Mouse (Mus musculus) CH12.LX (cell line): ENCODE measurements around the gene 1700019A02Rik. TPM values are rescaled to one million over a fixed set of nuclear protein-coding genes. Genes with fewer than 3 reads are reported as not detected.

ENCODE experiments used
- DNase-seq: peaks from one replicate; pipeline ENCODE4 v3.0.0-alpha.2; 2013; ENCODE audit errors: extremely low read depth
- H3K27ac ChIP-seq: 2 replicates; pipeline ENCODE4 v1.5.1; 2012; ENCODE audit warnings: low read depth, mild to moderate bottlenecking, control low read depth, moderate library complexity; ENCODE audit not compliant: insufficient read depth
- H3K27me3 ChIP-seq: replicated peaks from 2 replicates; pipeline ENCODE3; 2012; ENCODE audit warnings: inconsistent platforms
- H3K36me3 ChIP-seq, 2 experiments: replicated peaks in 1 of 2; 2 replicates each; pipeline versions ENCODE3 to v1.6.1; 2012; ENCODE audit warnings: inconsistent platforms in 1 of 2, low read length in 1 of 2, mild to moderate bottlenecking in 1 of 2, mixed read lengths in 1 of 2, moderate library complexity in 1 of 2; ENCODE audit not compliant: control insufficient read depth in 1 of 2, insufficient read depth in 1 of 2
- H3K4me1 ChIP-seq, 2 experiments: 2 replicates each; pipeline ENCODE4 v1.6.1; 2012; ENCODE audit warnings: inconsistent platforms in 1 of 2, moderate library complexity in 1 of 2; ENCODE audit not compliant: insufficient read depth in 2 of 2, control insufficient read depth in 1 of 2
- H3K4me2 ChIP-seq: 2 replicates; pipeline ENCODE4 v1.6.1; 2012; ENCODE audit warnings: low read depth, mild to moderate bottlenecking, control low read depth; ENCODE audit not compliant: poor library complexity, insufficient read depth, severe bottlenecking
- H3K4me3 ChIP-seq, 3 experiments: fragments of 150-350 bp in 1 of 3; sonication (generic) in 1 of 3; replicated peaks in 1 of 3; 2 replicates each; pipeline versions ENCODE3 to v1.5.1; 2011 to 2012; ENCODE audit warnings: low read depth in 2 of 3, low read length in 2 of 3, mild to moderate bottlenecking in 2 of 3, moderate library complexity in 2 of 3, control low read depth in 1 of 3, improper control_type of control experiment in 1 of 3, inconsistent platforms in 1 of 3, mixed read lengths in 1 of 3; ENCODE audit not compliant: poor library complexity in 1 of 3
- H3K79me2 ChIP-seq: replicated peaks from 2 replicates; pipeline ENCODE4 v1.6.1; 2012; ENCODE audit warnings: mild to moderate bottlenecking, moderate library complexity; ENCODE audit not compliant: control insufficient read depth, poor library complexity, insufficient read depth, severe bottlenecking; ENCODE audit errors: extremely low read depth
- H3K9ac ChIP-seq: 2 replicates; pipeline ENCODE4 v1.6.1; 2012; ENCODE audit warnings: low read depth, mild to moderate bottlenecking, control low read depth, moderate library complexity; ENCODE audit not compliant: insufficient read depth
- H3K9me3 ChIP-seq: replicated peaks from 2 replicates; pipeline ENCODE3; 2012; ENCODE audit warnings: low read length, inconsistent platforms, mixed read lengths
- CHD2 ChIP-seq: IDR thresholded peaks from 2 replicates; pipeline ENCODE4 v1.6.1; 2011; ENCODE audit warnings: low read length, improper control_type of control experiment
- CTCF ChIP-seq, 2 experiments: IDR thresholded peaks in 1 of 2; conservative IDR thresholded peaks in 1 of 2; 2 replicates each; pipeline ENCODE4 v1.5.1; 2011 to 2012; ENCODE audit warnings: low read depth in 2 of 2, low read length in 2 of 2, improper control_type of control experiment in 1 of 2, inconsistent platforms in 1 of 2, mild to moderate bottlenecking in 1 of 2, moderate library complexity in 1 of 2
- E2F4 ChIP-seq: IDR thresholded peaks from 2 replicates; pipeline ENCODE4 v1.6.1; 2011; ENCODE audit warnings: low read depth, low read length, improper control_type of control experiment; ENCODE audit not compliant: insufficient replicate concordance
- EP300 ChIP-seq: IDR thresholded peaks from 2 replicates; pipeline ENCODE4 v1.6.1; 2011; ENCODE audit warnings: low read length, improper control_type of control experiment
- ETS1 ChIP-seq: conservative IDR thresholded peaks from 2 replicates; pipeline ENCODE4 v1.6.1; 2012; ENCODE audit warnings: low read depth, mild to moderate bottlenecking, inconsistent platforms, low read length, improper control_type of control experiment, moderate library complexity
- GABPA ChIP-seq: IDR thresholded peaks from 2 replicates; pipeline ENCODE4 v1.6.1; 2012; ENCODE audit warnings: low read depth, low read length, improper control_type of control experiment, inconsistent platforms; ENCODE audit not compliant: insufficient replicate concordance
- JUN ChIP-seq: IDR thresholded peaks from 2 replicates; pipeline ENCODE4 v1.6.1; 2011; ENCODE audit warnings: low read depth, mild to moderate bottlenecking, low read length, improper control_type of control experiment, moderate library complexity; ENCODE audit not compliant: insufficient read depth
- KAT2A ChIP-seq: IDR thresholded peaks from 2 replicates; pipeline ENCODE4 v1.6.1; 2012; ENCODE audit warnings: low read length, improper control_type of control experiment, inconsistent platforms; ENCODE audit not compliant: insufficient replicate concordance
- MAFK ChIP-seq: IDR thresholded peaks from 2 replicates; pipeline ENCODE4 v1.6.1; 2011; ENCODE audit warnings: low read length, improper control_type of control experiment; ENCODE audit not compliant: insufficient replicate concordance
- MAX ChIP-seq: IDR thresholded peaks from 2 replicates; pipeline ENCODE4 v1.6.1; 2011; ENCODE audit warnings: low read length, improper control_type of control experiment
- MYC ChIP-seq: IDR thresholded peaks from 2 replicates; pipeline ENCODE4 v1.6.1; 2011; ENCODE audit warnings: low read depth, mild to moderate bottlenecking, improper control_type of control experiment, low read length
- RAD21 ChIP-seq: IDR thresholded peaks from 2 replicates; pipeline ENCODE4 v1.6.1; 2011; ENCODE audit warnings: low read depth, mild to moderate bottlenecking, low read length, improper control_type of control experiment, moderate library complexity
- RCOR1 ChIP-seq: conservative IDR thresholded peaks from 2 replicates; pipeline ENCODE4 v1.6.1; 2012; ENCODE audit warnings: low read depth, mild to moderate bottlenecking, inconsistent platforms, low read length, improper control_type of control experiment
- UBTF ChIP-seq: IDR thresholded peaks from 2 replicates; pipeline ENCODE4 v1.6.1; 2012; ENCODE audit warnings: low read depth, mild to moderate bottlenecking, inconsistent platforms, low read length, improper control_type of control experiment, moderate library complexity
- USF1 ChIP-seq: IDR thresholded peaks from 2 replicates; pipeline ENCODE4 v1.6.1; 2014; ENCODE audit warnings: low read depth, mild to moderate bottlenecking, inconsistent platforms, low read length, improper control_type of control experiment
- USF2 ChIP-seq: conservative IDR thresholded peaks from 2 replicates; pipeline ENCODE4 v1.6.1; 2011; ENCODE audit warnings: low read depth, low read length, improper control_type of control experiment
- ZC3H11A ChIP-seq: IDR thresholded peaks from 2 replicates; pipeline ENCODE4 v1.6.1; 2012; ENCODE audit warnings: low read depth, mild to moderate bottlenecking, inconsistent platforms, low read length, improper control_type of control experiment
- ZKSCAN1 ChIP-seq: IDR thresholded peaks from 2 replicates; pipeline ENCODE4 v1.6.1; 2012; ENCODE audit warnings: low read depth, inconsistent platforms, low read length, improper control_type of control experiment, borderline replicate concordance
- ZMIZ1 ChIP-seq: IDR thresholded peaks from 2 replicates; pipeline ENCODE4 v1.6.1; 2012; ENCODE audit warnings: low read depth, mild to moderate bottlenecking, inconsistent platforms, low read length, improper control_type of control experiment
- ZNF384 ChIP-seq: IDR thresholded peaks from 2 replicates; pipeline ENCODE4 v1.6.1; 2012; ENCODE audit warnings: low read depth, low read length, improper control_type of control experiment, inconsistent platforms
- dilution Hi-C: fragments of 300-500 bp; cut with MboI; formaldehyde crosslinking; loops from 2 replicates; pipeline ENCODE4 v1.14.3; 2020; ENCODE audit warnings: low sequenced_read_pairs; ENCODE audit not compliant: extremely low pct_unique_long_range_greater_than_20kb, extremely low pct_ligation_motif_present
- in situ Hi-C: fragments of 300-500 bp; cut with MboI; formaldehyde crosslinking; loops from 3 replicates; pipeline ENCODE4 v1.14.3; 2019; ENCODE audit warnings: low sequenced_read_pairs, low pct_ligation_motif_present, low pct_unique_long_range_greater_than_20kb, mixed read lengths
- polyA plus RNA-seq: library from polyadenylated mRNA; unstranded; fragments of >175 nt; gene quantifications from 2 replicates; pipeline ENCODE4 v1.2.1, GENCODE M21; 2012; ENCODE audit warnings: low read depth; ENCODE audit not compliant: insufficient read length
- total RNA-seq, 2 experiments: library from RNA; depleted of rRNA; stranded (reverse); fragments of 300-350 nt in 1 of 2; fragments of >200 nt in 1 of 2; gene quantifications; 2 replicates each; pipeline ENCODE4 v1.2.3; 2012 to 2014

Gene 1700019A02Rik
- total and polyA plus RNA-seq, 3 experiments = not detected

- H3K36me3 ChIP-seq = no peaks in the 10 kb centered on the region
- no peaks in the 10 kb centered on the region for H3K9me3 ChIP-seq
- dilution Hi-C loops (no loop called here), in situ Hi-C loops (no loop called here)
- H3K4me2 ChIP-seq = no peak overlapping the region
- no peak overlapping the region for H3K9ac ChIP-seq
- H3K4me1 ChIP-seq = no peaks in the 10 kb centered on the region
- no peak for DNase-seq
- H3K79me2 ChIP-seq = no peaks in the 10 kb centered on the region
- TF ChIP-seq MAX (no peak), MAFK (no peak), ZMIZ1 (no peak), MYC (no peak), CHD2 (no peak), ZNF384 (no peak), JUN (no peak), GABPA (no peak), RAD21 (no peak)
- H3K27me3 ChIP-seq = no peaks in the 10 kb centered on the region
- H3K4me3 ChIP-seq = no peak overlapping the region
- no peak overlapping the region for H3K27ac ChIP-seq
Measured at GRCm38 (mm10) chr1:53123066-53123465, 64.4 kb downstream of the 1700019A02Rik start.

GRCm38 (mm10) chr1:53110561-53110960 lies 76.9 kb downstream of the 1700019A02Rik start:
- dilution Hi-C loops = no loop called here
- TF ChIP-seq UBTF (no peak), USF1 (no peak), JUN (no peak), EP300 (no peak), E2F4 (no peak), ZNF384 (no peak), RCOR1 (no peak), ZC3H11A (no peak), CTCF (conservative IDR thresholded peaks at IDR 0.05 in 1 of 2, IDR thresholded peaks at IDR 0.05 in 1 of 2; ENCODE audit: low read depth in 2 of 2, low read length in 2 of 2) (no peak), GABPA (no peak), MAFK (no peak), ZKSCAN1 (no peak), ETS1 (no peak), CHD2 (no peak), USF2 (no peak), KAT2A (no peak)
- H3K9me3 ChIP-seq = no peaks in the 10 kb centered on the region
- no peaks in the 10 kb centered on the region for H3K79me2 ChIP-seq
- H3K4me3 ChIP-seq = no peak overlapping the region
- H3K4me2 ChIP-seq = no peak overlapping the region
- H3K36me3 ChIP-seq = no peaks in the 10 kb centered on the region
- no peaks in the 10 kb centered on the region for H3K4me1 ChIP-seq
- DNase-seq = no peak
- H3K9ac ChIP-seq = no peak overlapping the region
- in situ Hi-C loops = no loop called here
- no peaks in the 10 kb centered on the region for H3K27me3 ChIP-seq
- no peak overlapping the region for H3K27ac ChIP-seq

Other genes with a start within 250 kb of the 1700019A02Rik start
- 1.3 and 2.4 TPM in 2 replicates for gene 1700019D03Rik, start 167.5 kb downstream of the 1700019A02Rik start, total RNA-seq (2012; rRNA removed)
- gene 1700019D03Rik, start 167.5 kb downstream of the 1700019A02Rik start, total RNA-seq (2014; rRNA removed) = 1.5 and 1.7 TPM in 2 replicates
- 2.6 and 2.7 TPM in 2 replicates for gene 1700019D03Rik, start 167.5 kb downstream of the 1700019A02Rik start, polyA plus RNA-seq
- not detected in 2 replicates for gene Mstn, start 126.0 kb downstream of the 1700019A02Rik start, total RNA-seq (2012; rRNA removed)
- gene Mstn, start 126.0 kb downstream of the 1700019A02Rik start, total RNA-seq (2014; rRNA removed) = not detected in 2 replicates
- gene Mstn, start 126.0 kb downstream of the 1700019A02Rik start, polyA plus RNA-seq = not detected in 2 replicates
- 16.8 and 19.5 TPM in 2 replicates for gene Pms1, start 109.4 kb upstream of the 1700019A02Rik start, total RNA-seq (2012; rRNA removed)
- gene Pms1, start 109.4 kb upstream of the 1700019A02Rik start, total RNA-seq (2014; rRNA removed) = 23.2 and 25.3 TPM in 2 replicates
- gene Pms1, start 109.4 kb upstream of the 1700019A02Rik start, polyA plus RNA-seq = 16.1 and 16.7 TPM in 2 replicates
- 21.6 and 24.8 TPM in 2 replicates for gene Ormdl1, start 109.5 kb upstream of the 1700019A02Rik start, total RNA-seq (2012; rRNA removed)
- 62.2 and 69.0 TPM in 2 replicates for gene Ormdl1, start 109.5 kb upstream of the 1700019A02Rik start, total RNA-seq (2014; rRNA removed)
- gene Ormdl1, start 109.5 kb upstream of the 1700019A02Rik start, polyA plus RNA-seq = 23.2 and 24.3 TPM in 2 replicates
- gene Gm28778, start 109.5 kb upstream of the 1700019A02Rik start, total RNA-seq (2012; rRNA removed) = not detected in 2 replicates
- not detected in 2 replicates for gene Gm28778, start 109.5 kb upstream of the 1700019A02Rik start, total RNA-seq (2014; rRNA removed)
- 1.5 TPM in 1 of 2 replicates, not detected in the other for gene Gm28778, start 109.5 kb upstream of the 1700019A02Rik start, polyA plus RNA-seq
- 11.3 and 15.5 TPM in 2 replicates for gene Osgepl1, start 126.0 kb upstream of the 1700019A02Rik start, total RNA-seq (2012; rRNA removed)
- gene Osgepl1, start 126.0 kb upstream of the 1700019A02Rik start, total RNA-seq (2014; rRNA removed) = 33.2 and 35.3 TPM in 2 replicates
- gene Osgepl1, start 126.0 kb upstream of the 1700019A02Rik start, polyA plus RNA-seq = 13.1 and 15.1 TPM in 2 replicates
- not detected in 2 replicates for gene Asdurf, start 165.0 kb upstream of the 1700019A02Rik start, total RNA-seq (2012; rRNA removed)
- 120 and 190 TPM in 2 replicates for gene Asdurf, start 165.0 kb upstream of the 1700019A02Rik start, total RNA-seq (2014; rRNA removed)
- gene Asdurf, start 165.0 kb upstream of the 1700019A02Rik start, polyA plus RNA-seq = 8.5 and 41.2 TPM in 2 replicates
- 0.04 TPM in 1 of 2 replicates, not detected in the other for gene Gm28551, start 165.0 kb upstream of the 1700019A02Rik start, total RNA-seq (2012; rRNA removed)
- not detected in 2 replicates for gene Gm28551, start 165.0 kb upstream of the 1700019A02Rik start, total RNA-seq (2014; rRNA removed)
- 0.20 and 1.1 TPM in 2 replicates for gene Gm28551, start 165.0 kb upstream of the 1700019A02Rik start, polyA plus RNA-seq
- 76.3 and 81.0 TPM in 2 replicates for gene Asnsd1, start 165.1 kb upstream of the 1700019A02Rik start, total RNA-seq (2012; rRNA removed)
- 135 and 168 TPM in 2 replicates for gene Asnsd1, start 165.1 kb upstream of the 1700019A02Rik start, total RNA-seq (2014; rRNA removed)
- gene Asnsd1, start 165.1 kb upstream of the 1700019A02Rik start, polyA plus RNA-seq = 159 and 165 TPM in 2 replicates